Mouse (Mus musculus) bone marrow, adult 2 months (tissue): Measurements from ENCODE around the gene Epb41l3. TPM values are rescaled to one million over a fixed set of nuclear protein-coding genes. Genes with fewer than 3 reads are reported as not detected.

Source experiments
- H3K27ac ChIP-seq: fragments of 200-500 bp; 2 replicates; pipeline ENCODE4 v1.5.1; 2012; ENCODE audit warnings: low read depth, mild to moderate bottlenecking, control low read depth, inconsistent platforms, low read length; ENCODE audit not compliant: control insufficient read depth, poor library complexity, insufficient read depth
- H3K4me1 ChIP-seq: fragments of 200-500 bp; 2 replicates; pipeline ENCODE4 v1.6.1; 2011; ENCODE audit warnings: low read length; ENCODE audit not compliant: control insufficient read depth, insufficient read depth
- H3K4me3 ChIP-seq: fragments of 200-500 bp; replicated peaks from 2 replicates; pipeline ENCODE3; 2011; ENCODE audit warnings: mild to moderate bottlenecking, low read depth, low read length, control low read depth; ENCODE audit not compliant: control insufficient read depth
- CTCF ChIP-seq: fragments of 200-500 bp; IDR thresholded peaks from 2 replicates; pipeline ENCODE4 v1.5.1; 2011; ENCODE audit warnings: low read length, control low read depth; ENCODE audit not compliant: control insufficient read depth, insufficient read depth
- POLR2A ChIP-seq: fragments of 200-500 bp; IDR thresholded peaks from 2 replicates; pipeline ENCODE4 v1.6.1; 2011; ENCODE audit warnings: low read depth, mild to moderate bottlenecking, control low read depth, low read length, borderline replicate concordance; ENCODE audit not compliant: control insufficient read depth
- WGBS: fragments of 180-500 bp; shearing (Covaris S2); methylation state at CpG from one replicate; pipeline ENCODE4 v1.1.7; 2018; 5-methylcytosine and 5-hydroxymethylcytosine counted together
- polyA plus RNA-seq: library from polyadenylated mRNA; stranded (reverse); fragments of >200 nt; gene quantifications from 2 replicates; pipeline ENCODE4 v1.2.4, GENCODE M21; 2011; ENCODE audit warnings: low replicate concordance; ENCODE audit not compliant: missing spikeins, insufficient read depth, insufficient read length

Gene Epb41l3
- 7.6 and 9.1 TPM in 2 replicates for polyA plus RNA-seq

GRCm38 (mm10) chr17:69075501-69076237 is at the start of gene Epb41l3:
Gene Epb41l3 (plus strand): TSS chr17:69075683.
- no peaks in the 10 kb centered on the region for H3K4me1 ChIP-seq
- WGBS, result 2% methylated on average over 47 of the region's 47 CpGs
- no peak for TF ChIP-seq CTCF
- no peak for TF ChIP-seq POLR2A
- H3K4me3 ChIP-seq, result no peak within 1 kb of the TSS
- H3K27ac ChIP-seq, result no peak within 1 kb of the TSS

DNA sequence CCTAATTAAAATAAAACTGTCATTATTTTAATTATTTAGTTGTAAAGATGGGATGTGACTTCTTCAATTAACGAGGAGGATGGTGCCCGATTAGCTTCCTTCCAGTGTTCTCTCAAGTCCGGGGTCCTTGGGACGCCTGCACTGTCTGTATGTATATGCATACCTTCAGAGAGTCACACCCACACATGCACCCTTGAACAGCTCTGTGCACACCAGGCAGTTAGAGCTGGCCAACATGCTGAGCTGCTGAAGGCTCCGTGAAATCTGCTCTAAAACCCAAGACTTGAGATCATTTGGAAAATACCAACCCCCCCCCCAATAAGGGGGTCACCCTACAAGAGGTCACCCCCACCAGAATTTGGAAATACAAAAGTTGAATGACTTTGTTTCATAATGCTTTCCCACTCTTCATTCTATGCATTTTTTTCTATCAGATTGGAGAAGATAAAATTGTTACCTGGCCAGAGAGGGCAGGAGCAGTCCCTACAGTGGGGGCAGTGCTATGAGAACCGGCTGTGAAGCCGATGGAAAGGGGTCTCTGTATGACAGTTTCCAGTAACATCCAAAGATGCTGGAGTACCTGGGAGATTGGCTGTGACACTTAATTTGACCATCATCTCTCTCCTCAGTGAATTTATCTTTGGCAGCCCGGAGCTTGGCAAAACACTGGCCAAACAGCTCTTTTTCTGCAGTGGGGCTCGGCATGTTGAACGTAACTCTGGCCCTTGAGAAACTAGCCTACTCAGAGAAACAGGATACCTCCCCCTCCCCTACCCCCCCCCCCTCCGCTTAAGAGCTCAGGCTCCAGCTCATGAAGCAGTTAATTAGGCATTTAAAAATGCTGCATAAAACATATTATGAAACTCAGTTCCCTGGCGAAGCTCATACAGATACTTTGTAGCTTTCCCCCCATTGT is 36.5 kb upstream of the Epb41l3 start:
- H3K4me3 ChIP-seq, result no peak overlapping the region
- 74% methylated on average over 12 of the region's 12 CpGs for WGBS
- no peaks in the 10 kb centered on the region for H3K4me1 ChIP-seq
- TF ChIP-seq CTCF, result no peak
- no peak for TF ChIP-seq POLR2A
- no peak overlapping the region for H3K27ac ChIP-seq

DNA sequence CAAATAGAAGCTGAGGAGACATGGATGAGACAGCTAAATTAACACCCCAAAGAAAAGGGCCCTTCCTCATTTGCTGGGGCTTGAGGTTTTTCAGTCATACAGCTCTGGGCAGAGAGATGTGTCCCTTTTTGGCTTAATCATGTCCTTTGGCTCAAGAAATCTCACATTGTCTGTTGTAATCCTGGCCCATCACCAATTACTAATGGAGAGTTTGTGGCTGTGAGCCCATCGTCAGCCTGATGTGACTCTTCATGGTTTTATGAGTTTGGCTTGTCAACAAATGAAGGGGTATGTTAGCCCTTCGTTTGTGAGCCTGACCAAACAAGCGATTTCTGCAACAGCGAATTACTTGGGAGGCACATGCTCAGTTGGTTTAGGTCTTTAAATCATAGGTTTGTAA is 34.0 kb upstream of the Epb41l3 start:
- TF ChIP-seq CTCF, result no peak
- no peak for TF ChIP-seq POLR2A
- Histone ChIP-seq H3K4me3 (no peak overlapping the region), H3K4me1 (no peaks in the 10 kb centered on the region), H3K27ac (no peak overlapping the region)
- 53% methylated on average over 4 of the region's 4 CpGs for WGBS

DNA sequence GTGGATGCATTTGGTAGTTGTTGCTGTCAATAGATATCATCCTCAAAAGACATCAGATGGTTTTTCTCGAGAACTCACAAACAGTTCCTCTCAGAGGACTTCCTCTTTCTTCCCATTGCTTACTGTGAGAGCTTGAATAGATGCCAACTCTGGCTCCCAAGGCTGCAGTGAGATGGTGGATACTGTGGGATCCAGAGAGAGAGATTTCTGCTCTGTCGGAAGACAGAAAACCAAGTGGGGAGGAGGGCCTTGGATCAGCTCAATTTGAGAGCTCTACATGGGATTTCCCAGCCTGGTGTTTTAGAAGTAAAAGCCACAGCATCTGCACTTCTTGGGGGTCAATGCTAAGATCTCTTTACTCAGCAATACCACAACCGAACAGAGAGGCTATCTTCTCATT is 26.7 kb upstream of the Epb41l3 start:
- TF ChIP-seq CTCF (no peak), POLR2A (no peak)
- H3K27ac ChIP-seq, result no peak overlapping the region
- WGBS, result 51% methylated on average over 3 of the region's 3 CpGs
- H3K4me1 ChIP-seq, result no peaks in the 10 kb centered on the region
- no peak overlapping the region for H3K4me3 ChIP-seq

GRCm38 (mm10) chr17:69054029-69054428 is 21.5 kb upstream of the Epb41l3 start:
- no peak overlapping the region for H3K4me3 ChIP-seq
- no peak overlapping the region for H3K27ac ChIP-seq
- no peaks in the 10 kb centered on the region for H3K4me1 ChIP-seq
- TF ChIP-seq CTCF (no peak), POLR2A (no peak)
- WGBS, result 80% methylated on average over 4 of the region's 4 CpGs

DNA sequence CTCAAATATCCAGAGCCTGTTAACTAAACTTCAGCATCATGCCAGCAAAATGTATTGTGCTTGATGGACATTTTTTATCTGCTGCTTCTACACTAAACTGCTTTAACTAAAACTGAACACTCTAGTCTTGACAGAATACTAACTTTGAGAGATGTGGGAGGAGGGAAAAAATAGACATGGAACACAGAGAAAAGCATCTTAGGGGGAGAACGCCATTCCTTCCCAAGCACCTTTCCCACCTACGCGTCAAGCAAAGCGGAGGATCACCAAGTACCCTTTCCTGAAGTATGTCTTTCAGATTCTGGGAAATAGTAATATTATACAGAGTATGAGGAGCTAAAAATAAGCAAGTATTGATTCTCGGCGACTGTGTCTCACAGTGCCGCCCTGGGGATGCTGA is 15.7 kb upstream of the Epb41l3 start:
- TF ChIP-seq CTCF, result no peak
- TF ChIP-seq POLR2A, result no peak
- H3K4me1 ChIP-seq, result no peaks in the 10 kb centered on the region
- H3K4me3 ChIP-seq, result no peak overlapping the region
- WGBS, result 82% methylated on average over 7 of the region's 7 CpGs
- no peak overlapping the region for H3K27ac ChIP-seq

DNA sequence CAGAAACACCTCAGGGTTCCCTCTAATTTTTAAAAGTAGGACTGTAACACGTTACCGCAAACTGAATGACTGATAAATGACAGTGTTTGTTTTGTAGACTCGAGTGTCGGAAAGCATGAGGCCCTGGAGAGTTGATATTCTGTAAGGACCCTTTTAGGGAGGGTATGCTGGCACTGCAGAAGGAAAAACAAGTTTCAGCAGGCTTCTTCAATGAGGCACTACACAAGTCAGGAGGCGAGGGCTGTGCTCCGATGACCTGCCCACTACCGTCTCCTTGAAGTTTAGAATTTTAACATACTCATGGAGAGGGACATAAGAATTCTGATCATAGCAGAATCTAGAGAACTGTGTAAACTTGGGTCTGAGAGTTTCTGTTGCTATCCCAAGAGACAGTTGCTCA is 15.1 kb upstream of the Epb41l3 start:
- H3K4me3 ChIP-seq, result no peak overlapping the region
- 86% methylated on average over 7 of the region's 7 CpGs for WGBS
- no peaks in the 10 kb centered on the region for H3K4me1 ChIP-seq
- no peak for TF ChIP-seq CTCF
- no peak for TF ChIP-seq POLR2A
- H3K27ac ChIP-seq, result no peak overlapping the region
